Mouse (Mus musculus) frontal cortex, postnatal 14 days (tissue): ENCODE measurements at regions not wholly inside any gene's neighbourhood (a gene's known extent, or its start where the extent isn't known, plus 50 kb on each side); places are given as distances from the start of the nearest gene placed in this dataset.
"Not testable (repeated sequence)": the region's sequence is repeated elsewhere in the genome, so short reads cannot be mapped to it uniquely, and the experiment has no call there.

Source experiments
- DNase-seq, 2 experiments: peaks; one replicate each; pipeline ENCODE4 v3.0.0; 2022; ENCODE audit warnings: low spot score in 2 of 2

DNA sequence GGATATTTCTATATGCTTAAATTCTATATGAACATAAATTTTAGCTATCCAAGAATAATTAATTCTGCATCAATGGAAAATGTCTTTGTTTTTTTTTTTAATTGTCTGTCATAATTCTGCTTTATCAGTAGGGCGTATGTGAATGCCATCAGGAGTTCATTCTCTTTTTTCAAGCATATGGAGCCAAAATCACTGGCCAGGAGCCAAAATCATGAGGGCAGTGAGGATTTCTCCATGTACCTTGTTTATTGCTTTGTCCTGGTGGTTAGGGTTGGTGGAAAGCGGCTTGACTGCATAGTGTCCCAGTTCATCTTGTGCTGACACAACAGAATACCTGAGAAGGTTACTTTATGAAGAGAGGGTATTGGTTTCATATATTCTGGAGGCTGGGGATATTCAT, 243.9 kb downstream of the AI429214 start:
- no peak for DNase-seq

DNA sequence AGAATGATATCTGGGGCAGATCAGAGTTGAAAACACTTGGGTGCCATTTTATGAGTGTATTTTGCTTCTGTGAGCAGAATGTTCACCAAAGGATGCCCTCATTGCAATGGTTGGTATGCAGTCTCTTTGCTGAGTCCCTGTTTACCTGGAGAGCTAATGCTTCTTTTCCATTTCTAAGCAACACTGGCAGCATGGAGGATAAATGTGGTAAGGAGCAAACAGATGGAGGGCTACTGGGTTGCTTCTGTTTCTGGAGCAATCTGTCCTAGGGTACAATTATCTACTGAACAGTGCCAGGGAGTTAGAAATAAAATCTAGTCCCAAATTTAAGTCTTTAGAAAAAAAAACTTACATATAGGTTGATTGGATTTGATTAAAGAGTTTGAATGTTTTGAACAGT, 245.9 kb downstream of the AI429214 start:
- DNase-seq = no peak

DNA sequence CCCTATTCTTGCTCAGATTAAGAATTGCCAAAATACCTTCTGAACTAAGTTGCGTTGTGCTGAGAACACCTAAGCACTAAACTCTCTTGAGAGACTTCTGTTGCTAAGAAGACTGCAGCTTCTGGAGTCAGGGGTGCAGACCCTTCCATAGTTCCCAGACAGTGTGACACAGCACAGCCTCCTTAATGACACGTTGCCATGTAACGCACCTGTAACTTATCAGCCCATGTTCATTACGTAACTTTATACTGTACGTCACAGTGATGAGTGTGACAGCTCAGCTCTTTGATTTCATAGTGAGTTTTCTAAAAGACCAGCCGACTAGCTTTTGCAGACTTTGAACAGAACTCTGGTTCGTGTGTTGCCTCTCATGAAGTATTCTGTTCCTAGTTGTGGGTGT, 257.8 kb downstream of the AI429214 start:
- DNase-seq = not testable (repeated sequence)

DNA sequence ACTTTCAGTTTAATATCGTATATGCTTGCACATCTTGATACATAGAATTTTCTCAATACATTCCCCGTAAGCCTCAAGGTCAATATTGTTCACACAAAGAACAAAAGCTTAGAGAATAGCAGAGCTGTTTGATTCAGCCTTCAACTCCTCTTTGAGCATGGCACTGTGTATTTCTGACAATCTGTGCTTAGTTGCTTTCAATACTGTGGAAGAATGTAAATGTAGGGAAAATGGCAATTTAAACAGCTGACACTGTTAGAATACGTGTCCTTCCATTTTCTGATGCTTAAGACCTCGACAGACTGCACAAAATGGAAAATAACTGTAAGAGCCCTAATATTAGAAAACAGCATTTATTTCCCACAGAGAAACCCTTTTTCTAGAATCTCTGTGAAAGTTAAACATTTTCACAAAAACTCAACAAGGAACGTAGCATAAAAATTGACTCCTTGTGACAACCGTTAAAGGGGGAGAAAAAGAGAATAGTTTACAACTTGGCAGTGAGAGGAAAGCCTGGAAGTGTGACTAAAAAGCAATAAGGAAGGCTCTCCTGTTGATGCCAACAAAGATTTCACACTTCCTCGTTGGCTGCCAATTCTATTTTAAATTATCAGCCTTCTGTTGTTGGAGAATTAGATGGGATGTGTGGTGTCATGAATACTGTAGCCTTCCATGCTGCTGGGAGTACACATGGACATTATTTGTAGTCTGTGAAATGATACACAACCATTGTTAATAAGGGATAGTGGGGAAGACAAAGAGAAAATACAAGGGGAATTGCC, 297.9 kb downstream of the AI429214 start:
- DNase-seq = no peak
